15 mouse cellular contexts compared by ENCODE assay signal in genomic region chr16:85141404-85141803, GRCm38 (mm10).
"Had no signal": no experiment of that assay in that cellular context is flagged by ENCODE, and none has a peak within 500 bp of the region (broad histone marks: within the 10 kb centered on the region; RNA-seq: fewer than 3 reads in every experiment).

No protein-coding gene starts in this region.

- H3K27me3 ChIP-seq: kidney, embryonic 15.5 days; liver, embryonic 13.5 days; megakaryocyte, embryonic 14.5 days; midbrain, embryonic 13.5 days; neural tube, embryonic 13.5 days had no signal

- H3K4me1 ChIP-seq: liver, embryonic 13.5 days; megakaryocyte, embryonic 14.5 days had no signal

- H3K9ac ChIP-seq: kidney, embryonic 15.5 days; liver, embryonic 13.5 days; midbrain, embryonic 13.5 days; neural tube, embryonic 13.5 days had no signal

- H3K4me3 ChIP-seq: kidney, embryonic 15.5 days; left cerebral cortex, adult 2 months; liver, embryonic 13.5 days; megakaryocyte, embryonic 14.5 days; midbrain, embryonic 10.5 days; midbrain, embryonic 13.5 days; myocyte; neural tube, embryonic 13.5 days had no signal

- DNase-seq: kidney, adult 8-10 months; kidney, postnatal 10 days; kidney, postnatal 4 days; layer of hippocampus, postnatal 36 days; liver, embryonic 13.5 days; lung, adult 2 months; lung, postnatal 36 days; thymus, postnatal 25 days had no signal

- H3K9me3 ChIP-seq: kidney, embryonic 15.5 days; liver, embryonic 13.5 days; midbrain, embryonic 10.5 days; midbrain, embryonic 13.5 days; neural tube, embryonic 13.5 days had no signal

- H3K27ac ChIP-seq: kidney, embryonic 15.5 days; left cerebral cortex, adult 2 months; liver, embryonic 13.5 days; midbrain, embryonic 10.5 days; midbrain, embryonic 13.5 days; neural tube, embryonic 13.5 days had no signal

- H3K4me2 ChIP-seq: kidney, embryonic 15.5 days; liver, embryonic 13.5 days; midbrain, embryonic 13.5 days; neural tube, embryonic 13.5 days had no signal

- H3K36me3 ChIP-seq: kidney, embryonic 15.5 days; liver, embryonic 13.5 days; midbrain, embryonic 10.5 days; midbrain, embryonic 13.5 days had no signal
